Mouse (Mus musculus) brown adipose tissue, adult 24 weeks (tissue): ENCODE measurements around the gene Atp13a2. TPM values are rescaled to one million over a fixed set of nuclear protein-coding genes. Genes with fewer than 3 reads are reported as not detected.
A peak's percentile ranks its signal among the peaks of the same experiment; 100 is the strongest.

Source experiments
- H3K27ac ChIP-seq: fragments of 200-500 bp; replicated peaks from 2 replicates; pipeline ENCODE4 v1.5.1; 2012; ENCODE audit warnings: low read depth, mild to moderate bottlenecking, low read length
- H3K4me1 ChIP-seq: fragments of 200-500 bp; 2 replicates; pipeline ENCODE4 v1.6.1; 2012; ENCODE audit warnings: low read length, mixed read lengths; ENCODE audit not compliant: control insufficient read depth, insufficient read depth, insufficient read length
- H3K4me3 ChIP-seq: fragments of 200-500 bp; 2 replicates; pipeline ENCODE4 v1.5.1; 2012; ENCODE audit warnings: low read depth, mild to moderate bottlenecking, low read length, moderate library complexity; ENCODE audit not compliant: insufficient read depth
- polyA plus RNA-seq: library from polyadenylated mRNA; stranded (reverse); fragments of >200 nt; gene quantifications from 2 replicates; pipeline ENCODE4 v1.2.4, GENCODE M21; 2012; ENCODE audit not compliant: missing spikeins, insufficient read depth, insufficient read length

Gene Atp13a2
- 6.7 and 6.8 TPM in 2 replicates for polyA plus RNA-seq

GRCm38 (mm10) chr4:140986711-140987395 is at the start of gene Atp13a2:
Gene Atp13a2 (plus strand): TSS chr4:140986873.
- H3K4me3 ChIP-seq: peak within 1 kb of the TSS; percentile 80
- peaks cover 7% of the 10 kb centered on the region; the same call in 1 of the 2 replicates for H3K4me1 ChIP-seq
- H3K27ac ChIP-seq: peak within 1 kb of the TSS; percentile 42; the same call in 1 of the 2 replicates

GRCm38 (mm10) chr4:140944356-140944755 is 42.3 kb upstream of the Atp13a2 start:
- no peaks in the 10 kb centered on the region for H3K4me1 ChIP-seq
- no peak overlapping the region for H3K4me3 ChIP-seq
- peak overlapping the region; percentile 24; the same call in 1 of the 2 replicates for H3K27ac ChIP-seq

- Histone ChIP-seq H3K4me1 (no peaks in the 10 kb centered on the region), H3K4me3 (no peak overlapping the region), H3K27ac (0 out of 2 replicates have a peak overlapping the region, but pooled peaks have one; percentile 36)
These were observed 41.7 kb upstream of the Atp13a2 start for GRCm38 (mm10) chr4:140944961-140945442.

GRCm38 (mm10) chr4:140945571-140945970 is 41.1 kb upstream of the Atp13a2 start:
- H3K4me3 ChIP-seq: no peak overlapping the region
- H3K4me1 ChIP-seq: no peaks in the 10 kb centered on the region
- H3K27ac ChIP-seq: 0 out of 2 replicates have a peak overlapping the region, but pooled peaks have one; percentile 12

- H3K27ac ChIP-seq: no peak overlapping the region
- no peak overlapping the region for H3K4me3 ChIP-seq
- no peaks in the 10 kb centered on the region for H3K4me1 ChIP-seq
These were observed 40.6 kb upstream of the Atp13a2 start for GRCm38 (mm10) chr4:140946048-140946447.

GRCm38 (mm10) chr4:140946580-140947205 is 40.0 kb upstream of the Atp13a2 start:
- H3K27ac ChIP-seq: no peak overlapping the region
- no peak overlapping the region for H3K4me3 ChIP-seq
- H3K4me1 ChIP-seq: no peaks in the 10 kb centered on the region

GRCm38 (mm10) chr4:140947487-140948440 is 38.9 kb upstream of the Atp13a2 start:
- Histone ChIP-seq H3K27ac (no peak overlapping the region), H3K4me3 (no peak overlapping the region), H3K4me1 (no peaks in the 10 kb centered on the region)

GRCm38 (mm10) chr4:140948481-140948880 is 38.2 kb upstream of the Atp13a2 start:
- Histone ChIP-seq H3K4me1 (no peaks in the 10 kb centered on the region), H3K27ac (no peak overlapping the region), H3K4me3 (no peak overlapping the region)

- H3K4me3 ChIP-seq: no peak overlapping the region
- H3K27ac ChIP-seq: no peak overlapping the region
- H3K4me1 ChIP-seq: no peaks in the 10 kb centered on the region
These were observed 37.6 kb upstream of the Atp13a2 start for GRCm38 (mm10) chr4:140949052-140949451.

GRCm38 (mm10) chr4:140949616-140950015 is 37.1 kb upstream of the Atp13a2 start:
- Histone ChIP-seq H3K4me1 (no peaks in the 10 kb centered on the region), H3K27ac (no peak overlapping the region), H3K4me3 (no peak overlapping the region)

- Histone ChIP-seq H3K4me3 (no peak overlapping the region), H3K4me1 (no peaks in the 10 kb centered on the region), H3K27ac (no peak overlapping the region)
These were observed 36.1 kb upstream of the Atp13a2 start for GRCm38 (mm10) chr4:140950574-140950973.

- Histone ChIP-seq H3K4me3 (no peak overlapping the region), H3K27ac (peak overlapping the region; percentile 56), H3K4me1 (no peaks in the 10 kb centered on the region)
These were observed 34.6 kb upstream of the Atp13a2 start for GRCm38 (mm10) chr4:140951861-140952641.

- no peak overlapping the region for H3K27ac ChIP-seq
- peak overlapping the region; percentile 69 for H3K4me3 ChIP-seq
- H3K4me1 ChIP-seq: no peaks in the 10 kb centered on the region
These were observed 29.5 kb upstream of the Atp13a2 start for GRCm38 (mm10) chr4:140957131-140957702.

- Histone ChIP-seq H3K4me3 (peak overlapping the region; percentile 69), H3K27ac (peak overlapping the region; percentile 52; the same call in 1 of the 2 replicates), H3K4me1 (no peaks in the 10 kb centered on the region; the same call in 1 of the 2 replicates)
These were observed 28.9 kb upstream of the Atp13a2 start for GRCm38 (mm10) chr4:140957725-140958124.
